Mouse (Mus musculus) E14TG2a.4 (cell line): Measurements from ENCODE around the gene Mettl8.

ENCODE experiments used
- CTCF ChIP-seq: conservative IDR thresholded peaks from 2 replicates; pipeline ENCODE4 v1.5.1; 2014; ENCODE audit warnings: low read length
- NANOG ChIP-seq: IDR thresholded peaks from 2 replicates; pipeline ENCODE4 v1.6.1; 2014; ENCODE audit warnings: borderline replicate concordance, low read length, mixed read lengths

DNA sequence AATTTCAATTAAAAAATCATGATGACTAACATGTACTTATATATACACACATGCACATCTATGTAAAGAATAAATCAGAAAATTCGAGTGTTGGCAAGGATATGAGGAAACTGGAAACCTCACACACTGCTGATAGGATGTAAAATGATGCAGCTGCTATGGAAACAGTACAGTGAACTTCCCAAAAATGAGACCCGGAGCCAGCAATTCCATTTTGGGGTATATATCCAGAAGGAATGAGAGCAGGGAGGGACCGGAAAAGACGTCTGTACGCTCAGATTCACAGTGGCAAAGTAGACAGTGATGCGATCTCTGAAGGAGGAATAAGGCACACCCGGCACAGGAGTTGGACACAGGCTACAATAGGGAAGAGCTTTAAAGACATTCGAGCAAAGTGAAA, 34.7 kb downstream of the Mettl8 start:
- TF ChIP-seq CTCF = no peak
- no peak for TF ChIP-seq NANOG
